Mouse (Mus musculus) kidney, embryonic 14.5 days (tissue): ENCODE results near the gene Crp. TPM values are rescaled to one million over a fixed set of nuclear protein-coding genes. Genes with fewer than 3 reads are reported as not detected.

Experiments used
- ATAC-seq: fragments of 200-750 bp; cut with Nextera tagmentation; 2 replicates; pipeline ENCODE4 v1.8.0; 2017; ENCODE audit warnings: moderate number of reproducible peaks, mild to moderate bottlenecking, moderate TSS enrichment, moderate library complexity; ENCODE audit not compliant: low FRiP score, low TSS enrichment
- H3K27ac ChIP-seq: fragments of 300-500 bp; sonication (generic); 2 replicates; pipeline ENCODE4 v1.5.1; 2014; ENCODE audit warnings: low read depth, mild to moderate bottlenecking, low read length, moderate library complexity, mixed read lengths
- H3K27me3 ChIP-seq: fragments of 300-500 bp; sonication (generic); 2 replicates; pipeline ENCODE4 v1.6.1; 2014; ENCODE audit warnings: mild to moderate bottlenecking, low read length; ENCODE audit not compliant: control insufficient read depth, insufficient read depth
- H3K36me3 ChIP-seq: fragments of 300-500 bp; sonication (generic); 2 replicates; pipeline ENCODE4 v1.6.1; 2014; ENCODE audit warnings: low read length, mixed read lengths; ENCODE audit not compliant: control insufficient read depth, insufficient read depth
- H3K4me1 ChIP-seq: fragments of 300-500 bp; sonication (generic); 2 replicates; pipeline ENCODE4 v1.6.1; 2014; ENCODE audit warnings: low read length, mixed read lengths; ENCODE audit not compliant: control insufficient read depth, insufficient read depth
- H3K4me2 ChIP-seq: fragments of 300-500 bp; sonication (generic); replicated peaks from 2 replicates; pipeline ENCODE4 v1.6.1; 2014; ENCODE audit warnings: low read depth, mild to moderate bottlenecking, low read length
- H3K4me3 ChIP-seq: fragments of 300-500 bp; sonication (generic); 2 replicates; pipeline ENCODE4 v1.5.1; 2014; ENCODE audit warnings: mild to moderate bottlenecking, low read length
- H3K9ac ChIP-seq: fragments of 300-500 bp; sonication (generic); 2 replicates; pipeline ENCODE4 v1.6.1; 2014; ENCODE audit warnings: low read depth, mild to moderate bottlenecking, low read length, moderate library complexity
- H3K9me3 ChIP-seq: fragments of 300-500 bp; sonication (generic); 2 replicates; pipeline ENCODE4 v1.6.1; 2016; ENCODE audit warnings: low read length; ENCODE audit not compliant: control insufficient read depth
- WGBS: fragments of 180-500 bp; shearing (Covaris S2); extraction: QIAGEN DNeasy Blood & Tissue Kit; methylation state at CpG from one replicate; pipeline ENCODE4 v1.1.7; 2014; 5-methylcytosine and 5-hydroxymethylcytosine counted together
- polyA plus RNA-seq: library from polyadenylated mRNA; unstranded; fragments of >200 nt; fragmentation: Nextera tagmentation; extraction: Ambion mirVana; gene quantifications from 2 replicates; pipeline ENCODE4 v1.2.1, GENCODE M21; 2014

Crp gene
- polyA plus RNA-seq, 1 experiment from 2014 or later, result 0.73 TPM

DNA sequence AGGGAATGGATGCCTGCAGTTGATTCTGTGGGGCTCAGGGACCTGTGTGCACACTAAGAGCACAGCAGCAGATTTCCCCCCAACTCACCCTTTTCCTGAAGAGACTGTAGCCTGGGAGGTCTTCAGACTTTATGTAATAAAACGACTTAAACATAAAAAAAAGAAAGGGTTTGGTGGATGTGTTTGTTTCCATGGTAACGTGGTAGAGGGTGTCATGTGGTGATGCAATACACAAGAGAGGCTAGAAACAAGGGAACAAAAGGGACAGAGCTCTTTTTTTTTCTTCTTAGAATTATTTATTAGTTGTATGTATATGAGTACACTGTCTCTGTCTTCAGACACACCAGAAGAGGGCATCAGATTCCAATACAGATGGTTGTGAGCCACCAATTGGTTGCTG lies 32.4 kb upstream of the Crp start:
- Histone ChIP-seq H3K27me3 (no peaks in the 10 kb centered on the region), H3K4me3 (no peak overlapping the region), H3K9me3 (no peaks in the 10 kb centered on the region), H3K36me3 (no peaks in the 10 kb centered on the region), H3K4me2 (no peak overlapping the region), H3K9ac (no peak overlapping the region), H3K4me1 (no peaks in the 10 kb centered on the region), H3K27ac (no peak overlapping the region)
- WGBS, result 75% methylated on average over 2 of the region's 2 CpGs
- no peak for ATAC-seq

DNA sequence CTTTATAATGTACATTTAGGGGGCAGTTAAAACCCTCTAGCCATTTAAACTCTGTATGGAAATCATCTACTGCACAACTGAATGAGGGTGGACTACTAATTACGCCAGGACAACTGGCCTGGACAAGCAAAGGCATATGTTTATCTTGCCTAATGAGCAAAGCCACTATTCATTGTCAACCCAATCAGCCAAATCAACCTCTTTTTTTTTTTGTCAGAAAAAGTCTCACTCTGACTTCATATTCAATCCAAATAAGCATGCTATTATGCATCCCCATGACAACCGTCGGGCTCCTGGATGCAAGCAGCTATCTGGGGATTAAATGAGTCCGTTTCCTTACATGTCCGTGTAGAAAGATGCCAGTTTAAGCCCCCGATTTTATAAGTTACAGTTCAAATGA lies 30.3 kb upstream of the Crp start:
- H3K36me3 ChIP-seq, result no peaks in the 10 kb centered on the region
- no peak overlapping the region for H3K4me3 ChIP-seq
- no peaks in the 10 kb centered on the region for H3K9me3 ChIP-seq
- no peak overlapping the region for H3K27ac ChIP-seq
- no peak overlapping the region for H3K4me2 ChIP-seq
- no peak overlapping the region for H3K9ac ChIP-seq
- no peak for ATAC-seq
- no peaks in the 10 kb centered on the region for H3K4me1 ChIP-seq
- 81% methylated on average over 6 of the region's 6 CpGs for WGBS
- H3K27me3 ChIP-seq, result no peaks in the 10 kb centered on the region

DNA sequence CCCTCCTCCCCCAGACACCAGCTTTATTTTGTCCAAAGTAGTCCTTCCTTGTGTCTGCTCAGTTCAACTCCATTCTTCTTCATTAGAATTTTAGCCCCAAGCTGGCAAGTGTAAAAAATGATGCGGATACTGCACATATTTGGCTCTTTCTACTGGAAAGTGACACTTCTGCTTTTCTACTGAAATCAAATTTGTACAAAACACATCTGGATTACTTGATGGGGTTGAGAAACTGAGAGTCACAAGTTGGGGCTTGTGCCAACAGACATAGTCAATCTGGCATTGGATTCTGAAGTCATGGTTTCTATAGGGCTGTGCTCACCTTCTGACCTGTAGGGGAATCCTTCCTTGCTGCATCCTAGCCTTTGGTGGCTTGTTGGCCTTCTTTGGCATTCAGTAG lies 27.1 kb upstream of the Crp start:
- Histone ChIP-seq H3K36me3 (no peaks in the 10 kb centered on the region), H3K9ac (no peak overlapping the region), H3K4me1 (no peaks in the 10 kb centered on the region), H3K4me2 (no peak overlapping the region), H3K9me3 (no peaks in the 10 kb centered on the region), H3K4me3 (no peak overlapping the region), H3K27me3 (no peaks in the 10 kb centered on the region), H3K27ac (no peak overlapping the region)
- ATAC-seq, result no peak
- WGBS, result 91% methylated on average over 1 of the region's 1 CpGs

DNA sequence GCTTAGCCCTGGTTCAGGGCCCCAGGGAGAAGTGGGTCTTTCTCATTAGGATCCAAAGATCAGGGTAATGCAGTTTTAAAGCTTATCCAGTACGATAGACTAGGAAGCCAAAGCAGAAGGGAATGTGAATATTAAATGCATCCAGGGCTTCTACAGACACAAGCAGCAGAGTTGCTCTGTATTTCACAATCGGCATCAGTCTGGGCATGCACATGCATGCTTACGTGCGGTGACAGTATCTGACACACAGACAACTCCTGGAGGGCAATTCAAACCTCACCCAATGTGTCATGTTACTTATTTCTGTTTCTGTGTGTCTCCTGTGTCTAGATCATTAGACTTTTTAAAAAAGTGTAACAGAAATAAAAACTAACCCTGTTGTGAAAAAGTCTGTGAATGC lies 17.1 kb upstream of the Crp start:
- no peak for ATAC-seq
- Histone ChIP-seq H3K9ac (no peak overlapping the region), H3K4me1 (no peaks in the 10 kb centered on the region), H3K4me2 (no peak overlapping the region), H3K27ac (no peak overlapping the region), H3K36me3 (no peaks in the 10 kb centered on the region), H3K27me3 (no peaks in the 10 kb centered on the region), H3K4me3 (no peak overlapping the region), H3K9me3 (no peaks in the 10 kb centered on the region)
- 92% methylated on average over 4 of the region's 4 CpGs for WGBS

DNA sequence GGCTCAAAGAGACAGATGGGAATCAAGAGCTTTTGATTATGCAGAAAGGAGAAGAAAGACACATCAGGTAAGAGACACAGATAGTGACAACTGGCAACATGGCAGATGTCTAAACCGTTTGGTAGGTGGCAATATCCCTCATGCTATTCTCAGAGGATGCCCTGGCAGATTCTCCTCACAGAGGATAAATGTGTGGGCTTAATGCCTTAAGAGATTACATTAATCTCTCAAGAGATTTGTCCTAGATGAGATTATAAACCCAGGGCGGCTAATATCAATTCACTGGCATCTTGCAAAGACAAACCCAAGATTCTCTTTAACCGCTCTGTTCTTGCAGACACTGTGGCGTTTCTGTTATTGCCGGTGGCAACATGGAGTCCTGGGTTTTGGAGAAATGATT lies 14.3 kb upstream of the Crp start:
- Histone ChIP-seq H3K27ac (no peak overlapping the region), H3K4me2 (no peak overlapping the region), H3K36me3 (no peaks in the 10 kb centered on the region), H3K27me3 (no peaks in the 10 kb centered on the region), H3K9ac (no peak overlapping the region), H3K4me1 (no peaks in the 10 kb centered on the region), H3K9me3 (no peaks in the 10 kb centered on the region), H3K4me3 (no peak overlapping the region)
- ATAC-seq, result no peak
- WGBS, result 85% methylated on average over 5 of the region's 5 CpGs

DNA sequence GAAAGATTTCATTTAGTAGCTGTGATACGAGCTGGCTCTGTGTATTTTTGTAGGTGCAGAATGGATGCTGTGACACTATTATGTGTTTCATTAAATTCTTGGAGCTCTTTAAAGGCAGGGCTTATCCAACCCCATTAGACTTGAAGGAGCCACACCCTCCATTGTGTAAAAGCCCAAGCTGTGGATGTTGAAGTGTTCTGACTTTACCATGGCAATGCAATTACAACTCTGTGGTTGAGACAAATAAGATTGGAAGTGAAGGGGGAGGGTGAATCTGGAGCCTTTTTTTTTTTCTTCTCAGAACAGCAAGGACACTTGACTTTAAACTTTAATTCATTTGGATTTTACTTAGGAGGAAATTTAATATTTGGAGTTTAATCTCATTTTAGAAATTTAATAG lies 13.9 kb upstream of the Crp start:
- no peak for ATAC-seq
- Histone ChIP-seq H3K36me3 (no peaks in the 10 kb centered on the region), H3K27ac (no peak overlapping the region), H3K4me1 (no peaks in the 10 kb centered on the region), H3K9me3 (no peaks in the 10 kb centered on the region), H3K4me3 (no peak overlapping the region), H3K9ac (no peak overlapping the region), H3K27me3 (no peaks in the 10 kb centered on the region), H3K4me2 (no peak overlapping the region)
- WGBS, result 71% methylated on average over 1 of the region's 1 CpGs

DNA sequence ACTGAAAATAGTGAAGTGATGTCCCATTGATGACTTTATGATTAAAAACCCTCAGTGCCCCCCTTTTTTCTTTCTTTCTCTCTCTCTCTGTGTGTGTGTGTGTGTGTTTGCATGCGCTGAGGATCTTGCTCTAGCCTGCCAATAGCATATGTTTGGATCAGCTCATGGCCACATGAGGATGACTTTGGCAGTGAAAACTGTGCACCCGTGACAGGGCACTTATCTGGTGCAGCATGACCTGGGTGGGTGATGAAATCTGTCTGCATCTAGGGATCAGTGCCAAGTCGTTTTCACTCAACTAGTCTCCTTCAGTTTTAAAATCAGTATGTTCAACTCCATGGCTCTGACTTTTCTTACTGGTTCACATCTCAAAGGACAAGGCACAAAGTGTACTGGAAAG lies 12.7 kb upstream of the Crp start:
- H3K36me3 ChIP-seq, result no peaks in the 10 kb centered on the region
- 74% methylated on average over 3 of the region's 3 CpGs for WGBS
- no peak overlapping the region for H3K9ac ChIP-seq
- no peaks in the 10 kb centered on the region for H3K27me3 ChIP-seq
- ATAC-seq, result no peak
- H3K27ac ChIP-seq, result no peak overlapping the region
- no peak overlapping the region for H3K4me3 ChIP-seq
- no peaks in the 10 kb centered on the region for H3K4me1 ChIP-seq
- H3K9me3 ChIP-seq, result no peaks in the 10 kb centered on the region
- H3K4me2 ChIP-seq, result no peak overlapping the region

DNA sequence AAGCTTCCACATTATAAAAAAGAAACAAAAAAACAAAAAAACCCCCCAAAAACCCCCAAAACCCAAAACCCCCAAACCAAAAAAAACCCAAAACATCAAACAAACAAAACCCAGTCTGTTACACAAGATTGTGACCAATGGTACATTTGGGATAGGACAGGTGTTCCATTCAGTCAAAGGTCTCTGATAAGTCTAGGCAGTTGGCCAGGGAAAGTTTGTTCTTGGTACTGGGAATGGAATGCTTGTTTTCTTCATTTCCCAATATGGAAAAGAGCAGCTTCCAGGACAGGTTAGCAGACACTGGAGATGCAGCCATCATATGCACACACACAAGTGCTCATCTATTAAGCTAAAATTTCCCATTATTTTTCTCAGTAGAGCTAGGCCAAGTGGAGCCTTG lies 433 bp upstream of the Crp start:
- Histone ChIP-seq H3K27me3 (no peaks in the 10 kb centered on the region), H3K4me1 (no peaks in the 10 kb centered on the region), H3K9ac (no peak overlapping the region), H3K9me3 (no peaks in the 10 kb centered on the region), H3K4me3 (no peak overlapping the region), H3K4me2 (no peak overlapping the region), H3K27ac (no peak overlapping the region), H3K36me3 (no peaks in the 10 kb centered on the region)
- ATAC-seq, result no peak

DNA sequence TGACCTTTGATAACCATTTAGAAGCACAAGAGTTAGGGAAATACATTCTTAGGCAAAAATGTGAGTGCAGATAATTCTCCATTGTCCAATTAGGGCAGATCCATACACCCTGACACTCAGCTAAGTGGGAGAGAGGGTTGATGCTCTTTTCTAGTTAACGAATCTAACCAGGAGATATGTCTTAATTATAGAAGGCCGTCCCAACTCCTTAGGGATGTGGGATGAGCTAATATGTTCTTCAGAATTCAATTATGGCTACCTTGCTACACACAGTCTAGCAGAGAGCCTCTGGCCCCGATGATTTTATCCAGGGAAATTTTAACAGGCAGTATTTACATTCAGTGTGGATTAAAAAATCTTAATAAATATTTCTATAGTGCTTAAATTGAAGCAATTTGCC lies 3.0 kb downstream of the Crp start:
- Histone ChIP-seq H3K27me3 (no peaks in the 10 kb centered on the region), H3K4me3 (no peak overlapping the region), H3K27ac (no peak overlapping the region), H3K9me3 (no peaks in the 10 kb centered on the region), H3K36me3 (no peaks in the 10 kb centered on the region), H3K9ac (no peak overlapping the region), H3K4me1 (no peaks in the 10 kb centered on the region), H3K4me2 (no peak overlapping the region)
- WGBS, result 91% methylated on average over 3 of the region's 3 CpGs
- ATAC-seq, result no peak

DNA sequence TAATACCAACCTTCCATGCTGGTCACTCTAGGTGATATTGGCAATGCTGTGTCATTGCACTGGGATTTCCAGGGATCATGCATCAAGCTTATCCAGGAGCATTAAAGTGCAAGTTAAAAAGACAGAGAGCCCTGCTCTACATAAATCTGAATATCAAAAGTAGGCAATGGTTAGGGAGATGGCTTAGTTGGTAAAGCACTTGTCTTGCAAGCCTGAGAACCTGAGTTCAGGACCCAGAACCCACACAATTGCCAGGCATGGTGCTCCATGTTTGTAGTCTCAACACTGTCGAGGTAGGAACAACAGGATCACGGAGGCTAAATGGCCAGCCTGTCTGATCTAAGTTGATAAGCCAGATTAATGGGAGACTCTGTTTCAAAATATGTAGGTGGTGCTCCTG lies 3.5 kb downstream of the Crp start:
- no peaks in the 10 kb centered on the region for H3K36me3 ChIP-seq
- no peaks in the 10 kb centered on the region for H3K4me1 ChIP-seq
- 87% methylated on average over 2 of the region's 2 CpGs for WGBS
- H3K4me2 ChIP-seq, result no peak overlapping the region
- no peak overlapping the region for H3K9ac ChIP-seq
- no peak for ATAC-seq
- H3K4me3 ChIP-seq, result no peak overlapping the region
- no peaks in the 10 kb centered on the region for H3K27me3 ChIP-seq
- H3K9me3 ChIP-seq, result no peaks in the 10 kb centered on the region
- no peak overlapping the region for H3K27ac ChIP-seq
